Mouse (Mus musculus) forebrain, embryonic 13.5 days (tissue): ENCODE data around the gene Bag3. TPM values are rescaled to one million over a fixed set of nuclear protein-coding genes. Genes with fewer than 3 reads are reported as not detected.

Source experiments
- ATAC-seq: fragments of 200-750 bp; cut with Nextera tagmentation; 2 replicates; pipeline ENCODE4 v1.8.0; 2017
- H3K27ac ChIP-seq: fragments of 300-500 bp; sonication (generic); 2 replicates; pipeline ENCODE4 v1.5.1; 2015; ENCODE audit warnings: inconsistent platforms, mild to moderate bottlenecking, moderate library complexity
- H3K27me3 ChIP-seq: fragments of 300-500 bp; sonication (generic); 2 replicates; pipeline ENCODE4 v1.6.1; 2015; ENCODE audit warnings: mild to moderate bottlenecking, inconsistent platforms
- H3K36me3 ChIP-seq: fragments of 300-500 bp; sonication (generic); 2 replicates; pipeline ENCODE4 v1.6.1; 2015; ENCODE audit warnings: mild to moderate bottlenecking, inconsistent platforms; ENCODE audit not compliant: poor library complexity, severe bottlenecking
- H3K4me1 ChIP-seq: fragments of 300-500 bp; sonication (generic); 2 replicates; pipeline ENCODE4 v1.6.1; 2015; ENCODE audit warnings: inconsistent platforms
- H3K4me2 ChIP-seq: fragments of 300-500 bp; sonication (generic); 2 replicates; pipeline ENCODE4 v1.6.1; 2015; ENCODE audit warnings: inconsistent platforms, mild to moderate bottlenecking, moderate library complexity
- H3K4me3 ChIP-seq: fragments of 300-500 bp; sonication (generic); 2 replicates; pipeline ENCODE4 v1.5.1; 2015; ENCODE audit warnings: mild to moderate bottlenecking, inconsistent platforms
- H3K9ac ChIP-seq: fragments of 300-500 bp; sonication (generic); 2 replicates; pipeline ENCODE4 v1.6.1; 2015; ENCODE audit warnings: mild to moderate bottlenecking, inconsistent platforms
- H3K9me3 ChIP-seq: fragments of 300-500 bp; sonication (generic); replicated peaks from 2 replicates; pipeline ENCODE4 v1.6.1; 2016; ENCODE audit warnings: inconsistent platforms
- WGBS: fragments of 180-500 bp; shearing (Covaris S2); methylation state at CpG from one replicate; pipeline ENCODE4 v1.1.7; 2015; 5-methylcytosine and 5-hydroxymethylcytosine counted together
- polyA plus RNA-seq: library from polyadenylated mRNA; unstranded; fragments of >200 nt; fragmentation: Nextera tagmentation; extraction: Ambion mirVana; gene quantifications from 2 replicates; pipeline ENCODE4 v1.2.1, GENCODE M21; 2015

Gene Bag3
- 1.9 and 2.1 TPM in 2 replicates for polyA plus RNA-seq

GRCm38 (mm10) chr7:128523349-128523961, at the start of gene Bag3:
Gene Bag3 (plus strand): TSS chr7:128523616.
- no peak within 1 kb of the TSS for H3K27ac ChIP-seq
- under 1% methylated on average over 46 of the region's 46 CpGs for WGBS
- H3K36me3 ChIP-seq, result no peaks in the 10 kb centered on the region
- peak within 1 kb of the TSS; percentile 61 for H3K9ac ChIP-seq
- no peaks in the 10 kb centered on the region for H3K9me3 ChIP-seq
- peak within 1 kb of the TSS; percentile 80 for H3K4me2 ChIP-seq
- H3K4me3 ChIP-seq, result peak within 1 kb of the TSS; percentile 45
- H3K4me1 ChIP-seq, result peaks cover 14% of the 10 kb centered on the region
- ATAC-seq, result peak; percentile 85
- peaks cover 26% of the 10 kb centered on the region for H3K27me3 ChIP-seq

- Histone ChIP-seq H3K4me2 (peak overlapping the region; percentile 44), H3K4me1 (no peaks in the 10 kb centered on the region), H3K36me3 (no peaks in the 10 kb centered on the region), H3K9me3 (no peaks in the 10 kb centered on the region; the same call in 1 of the 2 replicates), H3K4me3 (peak overlapping the region; percentile 23), H3K9ac (no peak overlapping the region), H3K27me3 (no peaks in the 10 kb centered on the region), H3K27ac (no peak overlapping the region)
- WGBS, result 32% methylated on average over 10 of the region's 10 CpGs
- peak; percentile 80 for ATAC-seq
Measured at GRCm38 (mm10) chr7:128474322-128474721, 49.1 kb upstream of the Bag3 start.

- peaks cover 24% of the 10 kb centered on the region for H3K9me3 ChIP-seq
- no peaks in the 10 kb centered on the region for H3K4me1 ChIP-seq
- no peaks in the 10 kb centered on the region for H3K27me3 ChIP-seq
- H3K4me3 ChIP-seq, result no peak overlapping the region
- H3K27ac ChIP-seq, result no peak overlapping the region
- WGBS, result 96% methylated on average over 3 of the region's 3 CpGs
- no peaks in the 10 kb centered on the region for H3K36me3 ChIP-seq
- no peak for ATAC-seq
- no peak overlapping the region for H3K9ac ChIP-seq
- H3K4me2 ChIP-seq, result no peak overlapping the region
Measured at GRCm38 (mm10) chr7:128488986-128489385, 34.4 kb upstream of the Bag3 start.

- no peak for ATAC-seq
- Histone ChIP-seq H3K36me3 (no peaks in the 10 kb centered on the region), H3K27ac (no peak overlapping the region), H3K4me1 (no peaks in the 10 kb centered on the region), H3K9ac (no peak overlapping the region), H3K27me3 (no peaks in the 10 kb centered on the region), H3K4me3 (no peak overlapping the region), H3K4me2 (no peak overlapping the region), H3K9me3 (no peaks in the 10 kb centered on the region)
- 93% methylated on average over 5 of the region's 5 CpGs for WGBS
Measured at GRCm38 (mm10) chr7:128494546-128494945, 28.9 kb upstream of the Bag3 start.

GRCm38 (mm10) chr7:128499801-128500200, 23.6 kb upstream of the Bag3 start:
- Histone ChIP-seq H3K9ac (no peak overlapping the region), H3K27ac (no peak overlapping the region), H3K36me3 (no peaks in the 10 kb centered on the region), H3K27me3 (no peaks in the 10 kb centered on the region), H3K4me3 (no peak overlapping the region), H3K4me1 (no peaks in the 10 kb centered on the region), H3K9me3 (no peaks in the 10 kb centered on the region), H3K4me2 (no peak overlapping the region)
- no peak for ATAC-seq
- WGBS, result 84% methylated on average over 6 of the region's 6 CpGs

- Histone ChIP-seq H3K4me2 (no peak overlapping the region), H3K4me1 (peaks cover 5% of the 10 kb centered on the region; the same call in 1 of the 2 replicates), H3K27ac (no peak overlapping the region), H3K9ac (no peak overlapping the region), H3K4me3 (no peak overlapping the region), H3K36me3 (no peaks in the 10 kb centered on the region), H3K27me3 (no peaks in the 10 kb centered on the region), H3K9me3 (no peaks in the 10 kb centered on the region)
- ATAC-seq, result no peak
- WGBS, result 93% methylated on average over 6 of the region's 6 CpGs
Measured at GRCm38 (mm10) chr7:128504091-128504490, 19.3 kb upstream of the Bag3 start.

GRCm38 (mm10) chr7:128511936-128512335, 11.5 kb upstream of the Bag3 start:
- Histone ChIP-seq H3K27ac (no peak overlapping the region), H3K4me2 (no peak overlapping the region), H3K4me3 (no peak overlapping the region), H3K9me3 (no peaks in the 10 kb centered on the region), H3K9ac (no peak overlapping the region), H3K36me3 (no peaks in the 10 kb centered on the region), H3K4me1 (peaks cover 5% of the 10 kb centered on the region; the same call in 1 of the 2 replicates), H3K27me3 (no peaks in the 10 kb centered on the region)
- WGBS, result 77% methylated on average over 5 of the region's 5 CpGs
- ATAC-seq, result no peak

- H3K4me3 ChIP-seq, result no peak overlapping the region
- ATAC-seq, result no peak
- H3K4me2 ChIP-seq, result no peak overlapping the region
- no peaks in the 10 kb centered on the region for H3K36me3 ChIP-seq
- no peaks in the 10 kb centered on the region for H3K4me1 ChIP-seq
- no peaks in the 10 kb centered on the region for H3K9me3 ChIP-seq
- H3K9ac ChIP-seq, result no peak overlapping the region
- 35% methylated on average over 7 of the region's 7 CpGs for WGBS
- no peak overlapping the region for H3K27ac ChIP-seq
- H3K27me3 ChIP-seq, result no peaks in the 10 kb centered on the region
Measured at GRCm38 (mm10) chr7:128513512-128513911, 9.9 kb upstream of the Bag3 start.

- Histone ChIP-seq H3K4me3 (no peak overlapping the region), H3K27me3 (no peaks in the 10 kb centered on the region), H3K9ac (no peak overlapping the region), H3K27ac (no peak overlapping the region), H3K4me1 (no peaks in the 10 kb centered on the region), H3K36me3 (no peaks in the 10 kb centered on the region), H3K9me3 (no peaks in the 10 kb centered on the region), H3K4me2 (no peak overlapping the region)
- 54% methylated on average over 4 of the region's 4 CpGs for WGBS
- ATAC-seq, result no peak
Measured at GRCm38 (mm10) chr7:128514341-128514740, 9.1 kb upstream of the Bag3 start.

GRCm38 (mm10) chr7:128516346-128516745, 7.1 kb upstream of the Bag3 start:
- Histone ChIP-seq H3K4me2 (no peak overlapping the region), H3K27ac (no peak overlapping the region), H3K4me1 (no peaks in the 10 kb centered on the region), H3K27me3 (no peaks in the 10 kb centered on the region), H3K36me3 (no peaks in the 10 kb centered on the region), H3K9ac (no peak overlapping the region), H3K9me3 (no peaks in the 10 kb centered on the region), H3K4me3 (no peak overlapping the region)
- WGBS, result 55% methylated on average over 4 of the region's 4 CpGs
- 0 out of 2 replicates have a peak, but pooled peaks have one; percentile 38 for ATAC-seq

- Histone ChIP-seq H3K4me1 (peaks cover 14% of the 10 kb centered on the region), H3K36me3 (no peaks in the 10 kb centered on the region), H3K9me3 (no peaks in the 10 kb centered on the region), H3K27ac (no peak overlapping the region), H3K27me3 (peaks cover 26% of the 10 kb centered on the region), H3K4me2 (no peak overlapping the region), H3K9ac (no peak overlapping the region), H3K4me3 (no peak overlapping the region)
- 80% methylated on average over 16 of the region's 16 CpGs for WGBS
- no peak for ATAC-seq
Measured at GRCm38 (mm10) chr7:128519316-128520050, 3.9 kb upstream of the Bag3 start.

GRCm38 (mm10) chr7:128523962-128524581, 656 bp downstream of the Bag3 start:
- H3K9ac ChIP-seq, result peak overlapping the region; percentile 61
- peaks cover 18% of the 10 kb centered on the region for H3K4me1 ChIP-seq
- 2% methylated on average over 51 of the region's 51 CpGs for whole genome bisulfite sequencing
- ATAC-seq, result peak; percentile 51; the same call in 1 of the 2 replicates
- no peaks in the 10 kb centered on the region for H3K9me3 ChIP-seq
- no peaks in the 10 kb centered on the region for H3K36me3 ChIP-seq
- no peak overlapping the region for H3K27ac ChIP-seq
- peak overlapping the region; percentile 80 for H3K4me2 ChIP-seq
- peak overlapping the region; percentile 45 for H3K4me3 ChIP-seq
- H3K27me3 ChIP-seq, result peaks cover 26% of the 10 kb centered on the region
